Mouse (Mus musculus) embryo, embryonic 10.5 days (tissue): ENCODE data around the gene Esrp2.

ENCODE experiments used
- DNase-seq: peaks from one replicate; pipeline ENCODE4 v3.0.0-alpha.2; 2015; ENCODE audit warnings: low spot score

Gene Esrp2

DNA sequence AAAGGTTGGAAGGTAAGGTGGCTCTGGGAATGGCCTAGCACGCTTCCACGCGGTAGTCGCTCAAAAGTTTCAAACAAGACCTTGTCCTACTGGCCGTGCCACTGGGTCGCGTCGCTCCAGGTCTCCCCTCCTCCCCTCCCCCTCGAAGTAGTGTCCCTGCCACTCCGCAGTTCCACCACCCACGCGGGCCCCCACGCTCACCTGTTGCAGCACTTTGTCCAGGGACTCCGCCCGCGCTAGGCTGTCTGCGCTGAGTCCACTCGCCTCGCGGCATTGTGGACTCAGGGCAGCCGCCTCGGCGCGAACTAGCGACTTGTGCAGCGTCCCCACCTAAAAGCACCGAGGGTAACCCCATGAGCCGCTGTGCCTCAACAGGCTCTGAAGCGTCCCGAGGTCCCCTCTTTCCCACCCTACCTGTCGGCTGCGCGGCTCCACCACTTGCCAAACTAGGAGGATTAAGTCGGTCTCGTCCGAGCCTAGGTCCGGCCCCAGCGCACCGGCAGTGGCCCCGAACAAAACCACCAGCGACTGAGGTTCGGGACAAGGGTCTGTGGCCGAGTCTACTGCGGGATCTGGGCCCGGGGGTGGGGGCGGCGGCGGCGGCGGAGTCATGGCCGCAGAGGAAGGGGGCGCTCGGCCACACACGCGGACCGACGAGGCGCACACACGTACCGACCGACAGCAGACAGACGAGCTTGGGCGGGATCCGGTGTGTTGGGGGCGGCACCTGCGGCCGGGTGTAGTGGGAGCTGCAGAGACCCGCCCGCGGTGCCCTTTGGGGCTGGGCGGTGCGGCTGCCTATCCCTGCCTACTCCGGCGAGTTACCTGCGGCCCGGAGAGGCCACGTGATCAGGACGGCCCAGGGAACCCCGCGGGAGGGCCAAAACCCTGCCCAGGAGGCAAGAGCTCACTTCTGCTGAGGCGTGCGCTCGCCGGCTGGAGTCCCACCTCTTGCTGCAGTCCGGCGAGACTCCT, at the start of gene Esrp2:
Gene Esrp2 (minus strand): TSS at position 819 of the 975 bp plus-strand sequence.
- DNase-seq = peak; percentile 26

DNA sequence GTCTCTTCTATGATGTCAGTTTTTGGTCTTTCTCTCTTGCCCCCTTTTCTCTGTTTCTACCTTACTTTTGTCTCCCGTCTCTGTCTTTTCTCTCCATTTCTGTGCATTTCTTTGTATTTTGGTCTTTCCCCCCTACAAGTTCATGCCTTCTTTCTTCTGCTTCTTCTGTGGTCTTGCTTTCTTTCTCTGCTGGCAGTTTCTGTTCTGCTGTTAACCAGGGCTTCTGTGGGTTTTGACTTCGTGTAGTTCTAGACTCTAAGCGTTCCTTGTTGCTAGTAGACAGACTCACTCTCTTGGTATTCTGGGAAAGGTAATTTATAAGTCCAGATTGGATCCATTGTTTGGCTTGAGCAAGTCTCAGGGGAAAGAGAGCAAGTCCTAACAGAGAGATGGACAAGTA, 49.6 kb upstream of the Esrp2 start:
- no peak for DNase-seq

DNA sequence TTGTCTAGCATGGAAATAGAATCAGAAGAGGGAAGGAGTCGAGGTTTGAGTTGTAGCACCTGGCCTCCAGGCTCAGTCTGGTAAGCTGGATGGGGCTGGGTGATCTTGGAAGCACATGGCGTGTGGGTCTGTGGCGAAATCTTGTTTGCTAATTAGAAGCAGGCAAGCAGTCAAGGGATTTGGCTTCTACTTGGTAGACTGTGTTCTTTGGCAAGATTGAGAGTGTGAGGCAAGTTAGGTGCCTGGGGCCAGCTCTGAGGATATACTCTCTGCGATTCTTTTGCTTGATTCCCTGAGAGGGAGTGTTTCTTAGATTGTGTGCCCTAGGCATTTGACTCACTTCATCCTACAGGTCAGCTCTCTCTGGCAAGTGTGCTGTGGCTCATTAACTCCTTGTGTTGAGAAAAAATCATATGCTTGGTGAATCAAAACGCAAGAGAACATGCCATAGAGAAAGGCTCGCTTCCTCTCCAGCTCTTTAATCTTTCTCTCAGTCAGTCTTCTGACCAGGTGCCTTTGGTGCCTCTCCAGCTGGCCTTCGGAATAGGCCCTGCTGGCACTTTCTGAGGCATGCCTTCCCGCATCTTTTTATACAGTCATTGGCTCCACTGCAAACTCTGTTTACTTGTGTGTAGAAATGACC, 49.0 kb upstream of the Esrp2 start:
- no peak for DNase-seq

DNA sequence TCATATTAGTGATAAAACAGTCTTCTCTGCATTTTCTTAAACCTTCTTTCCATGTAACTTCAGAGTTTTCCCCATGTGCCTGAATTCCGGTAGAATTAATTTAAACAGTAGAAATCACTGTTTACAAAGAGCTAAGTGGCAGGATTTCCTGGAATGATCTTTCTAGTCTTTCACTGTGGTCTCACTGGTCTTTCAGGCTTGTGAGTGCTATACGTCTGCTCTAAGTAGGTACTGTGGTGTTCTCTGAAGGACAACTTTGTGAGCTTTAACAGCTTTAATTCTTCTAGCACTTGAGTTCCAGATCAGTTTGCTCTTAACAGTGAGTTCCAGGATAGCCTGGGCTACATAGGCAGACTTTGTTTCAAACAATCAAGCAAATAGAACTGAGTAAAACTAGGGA, 41.7 kb upstream of the Esrp2 start:
- no peak for DNase-seq

DNA sequence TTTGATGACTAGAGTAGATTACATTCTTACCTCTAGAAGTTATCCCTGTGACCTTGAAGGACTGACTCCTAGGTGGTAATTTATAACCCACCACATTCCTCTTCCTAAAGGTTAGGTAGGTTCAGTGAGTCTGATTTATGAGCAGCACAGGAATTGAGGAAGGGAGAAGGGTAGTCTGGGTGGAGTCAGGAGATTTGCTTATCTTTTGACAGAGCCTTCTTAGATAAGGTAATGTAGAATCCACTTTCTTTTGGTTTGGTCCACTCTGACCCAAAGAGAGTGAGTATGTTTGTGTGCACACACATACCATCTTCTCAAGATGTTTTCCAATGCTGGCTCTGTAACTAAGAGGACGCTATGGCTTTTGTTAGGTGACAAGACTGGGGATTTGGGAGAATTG, 40.8 kb upstream of the Esrp2 start:
- DNase-seq = peak; percentile 10

GRCm38 (mm10) chr8:106176891-106177290, 40.1 kb upstream of the Esrp2 start:
- peak; percentile 22 for DNase-seq

- DNase-seq = no peak
Measured at GRCm38 (mm10) chr8:106173566-106173965, 36.8 kb upstream of the Esrp2 start.

DNA sequence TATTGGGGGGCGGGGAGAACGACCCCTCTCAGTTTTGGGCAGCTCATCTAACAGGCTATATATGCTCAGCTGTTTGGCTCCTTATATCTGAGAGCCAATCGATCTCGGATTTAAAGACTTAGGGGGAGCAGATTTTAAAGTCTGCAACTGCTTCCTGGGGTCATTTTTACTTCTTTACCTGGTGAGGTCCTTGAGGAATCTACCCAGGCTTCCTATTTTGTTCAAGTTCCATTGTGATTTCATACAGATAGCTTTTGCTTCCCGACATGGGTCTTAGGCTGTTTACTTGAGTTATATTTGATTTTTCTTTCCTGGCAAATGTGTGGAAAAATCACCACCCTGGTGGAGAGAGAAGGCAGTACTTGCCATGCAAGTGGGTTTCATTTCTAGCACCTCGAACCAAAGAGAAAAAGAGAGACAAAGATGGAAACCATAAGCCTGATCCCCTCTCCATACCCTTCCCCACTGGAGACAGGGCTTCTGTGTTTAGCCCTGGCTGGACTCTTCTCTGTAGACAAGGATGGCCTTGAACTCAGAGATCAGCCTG, 33.2 kb upstream of the Esrp2 start:
- DNase-seq = peak; percentile 24

GRCm38 (mm10) chr8:106169017-106169933, 32.5 kb upstream of the Esrp2 start:
- peak; percentile 64 for DNase-seq

DNA sequence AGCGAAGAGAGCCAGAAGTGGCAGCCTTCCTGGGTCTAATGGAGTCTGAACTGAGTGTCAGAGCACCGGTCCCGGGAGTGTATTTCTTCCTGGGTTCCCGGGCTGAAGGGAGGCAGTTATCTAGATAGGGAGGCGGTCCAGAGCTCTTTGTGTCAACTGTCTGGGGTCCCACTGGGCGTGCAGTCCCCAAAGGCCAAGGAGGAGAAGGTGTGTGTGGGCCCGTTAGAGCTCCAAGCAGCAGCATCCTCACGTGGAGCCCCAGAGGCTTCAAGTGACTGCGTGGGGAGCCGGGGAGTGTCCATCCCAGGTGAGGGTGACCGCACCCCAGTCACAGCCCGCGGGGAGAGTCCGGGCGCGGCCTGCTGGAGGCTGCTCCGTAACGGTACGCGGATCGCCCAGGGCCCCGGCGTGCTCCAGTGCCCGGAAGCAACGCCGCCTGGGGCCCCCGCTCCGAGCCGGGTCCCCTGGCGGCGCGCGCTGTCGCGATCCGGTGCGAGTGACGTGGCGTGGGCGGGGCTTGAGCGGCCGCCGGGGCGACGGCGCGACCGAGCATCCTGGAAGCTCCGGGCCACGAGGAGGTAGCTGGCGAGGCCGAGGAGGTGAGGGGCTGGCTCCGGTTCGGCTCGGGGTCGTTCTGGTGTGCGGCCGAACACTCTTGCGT, 31.7 kb upstream of the Esrp2 start, which contains the start of gene Slc7a6:
Gene Slc7a6 (plus strand): TSS at position 502 of the 661 bp plus-strand sequence.
- peak; percentile 85 for DNase-seq

GRCm38 (mm10) chr8:106165460-106165859, 28.7 kb upstream of the Esrp2 start:
- DNase-seq = peak; percentile 83

DNA sequence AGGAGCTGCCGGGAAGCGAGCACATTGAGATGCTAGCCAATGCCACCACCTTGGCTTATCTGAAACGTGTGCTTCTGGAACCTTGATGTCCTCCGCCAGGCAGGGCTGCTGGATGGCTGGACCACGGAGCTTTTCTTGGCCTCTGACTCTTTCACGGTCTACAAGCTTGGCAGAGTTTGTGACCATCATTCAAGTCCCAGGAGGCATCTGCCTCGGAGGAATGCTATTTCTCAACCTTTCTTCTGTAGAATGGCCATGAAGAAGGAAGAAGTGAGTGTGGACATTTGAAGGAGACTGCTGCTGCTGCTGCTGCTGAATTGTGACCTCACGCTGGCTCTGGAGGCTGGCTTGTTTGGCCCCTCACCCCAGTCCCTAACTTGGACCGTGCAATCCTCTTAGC, 26.5 kb upstream of the Esrp2 start:
- DNase-seq = no peak

- DNase-seq = no peak
Measured at GRCm38 (mm10) chr8:106159876-106160275, 23.1 kb upstream of the Esrp2 start.

- DNase-seq = no peak
Measured at GRCm38 (mm10) chr8:106158381-106158780, 21.6 kb upstream of the Esrp2 start.

DNA sequence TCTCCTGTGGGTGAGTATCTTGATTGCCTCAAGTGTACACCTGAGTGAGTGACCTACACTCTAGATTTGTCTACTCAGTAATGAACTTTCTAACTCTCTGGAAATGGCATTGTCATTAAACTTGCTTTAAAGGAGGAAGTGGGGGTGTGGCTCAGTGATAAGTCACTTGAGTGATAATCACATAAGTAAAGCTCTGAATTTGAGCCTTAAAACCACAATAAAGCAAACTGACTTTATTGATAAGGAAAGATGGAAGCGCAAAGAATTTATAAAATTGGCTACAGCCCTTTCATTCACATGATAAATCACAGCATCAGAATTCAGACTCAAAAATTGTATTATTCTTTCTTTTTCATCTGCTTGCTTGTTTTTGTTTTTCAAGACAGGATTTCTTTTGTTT, 20.6 kb upstream of the Esrp2 start:
- no peak for DNase-seq

DNA sequence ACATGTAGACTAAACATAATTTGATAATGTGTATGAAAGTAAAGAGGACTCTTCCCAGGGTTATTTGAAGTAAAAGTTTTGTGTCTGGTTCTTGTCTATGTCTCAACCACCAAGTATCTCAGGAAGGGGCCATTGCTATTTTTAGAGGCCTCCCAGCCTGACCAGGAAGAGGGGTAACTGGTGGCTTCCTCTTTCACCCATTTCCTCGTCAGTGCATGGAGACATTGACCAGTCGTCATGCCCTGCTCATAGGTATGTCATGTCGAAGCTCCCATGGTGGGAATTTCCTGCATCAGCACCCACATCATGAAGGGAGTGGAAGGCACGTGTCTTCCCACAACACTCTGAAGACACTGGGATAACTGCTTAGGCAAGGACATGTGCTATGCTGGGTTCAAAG, 16.1 kb upstream of the Esrp2 start:
- no peak for DNase-seq

GRCm38 (mm10) chr8:106151041-106151440, 14.3 kb upstream of the Esrp2 start:
- DNase-seq = no peak

- no peak for DNase-seq
Measured at GRCm38 (mm10) chr8:106150653-106151000, 13.9 kb upstream of the Esrp2 start.

DNA sequence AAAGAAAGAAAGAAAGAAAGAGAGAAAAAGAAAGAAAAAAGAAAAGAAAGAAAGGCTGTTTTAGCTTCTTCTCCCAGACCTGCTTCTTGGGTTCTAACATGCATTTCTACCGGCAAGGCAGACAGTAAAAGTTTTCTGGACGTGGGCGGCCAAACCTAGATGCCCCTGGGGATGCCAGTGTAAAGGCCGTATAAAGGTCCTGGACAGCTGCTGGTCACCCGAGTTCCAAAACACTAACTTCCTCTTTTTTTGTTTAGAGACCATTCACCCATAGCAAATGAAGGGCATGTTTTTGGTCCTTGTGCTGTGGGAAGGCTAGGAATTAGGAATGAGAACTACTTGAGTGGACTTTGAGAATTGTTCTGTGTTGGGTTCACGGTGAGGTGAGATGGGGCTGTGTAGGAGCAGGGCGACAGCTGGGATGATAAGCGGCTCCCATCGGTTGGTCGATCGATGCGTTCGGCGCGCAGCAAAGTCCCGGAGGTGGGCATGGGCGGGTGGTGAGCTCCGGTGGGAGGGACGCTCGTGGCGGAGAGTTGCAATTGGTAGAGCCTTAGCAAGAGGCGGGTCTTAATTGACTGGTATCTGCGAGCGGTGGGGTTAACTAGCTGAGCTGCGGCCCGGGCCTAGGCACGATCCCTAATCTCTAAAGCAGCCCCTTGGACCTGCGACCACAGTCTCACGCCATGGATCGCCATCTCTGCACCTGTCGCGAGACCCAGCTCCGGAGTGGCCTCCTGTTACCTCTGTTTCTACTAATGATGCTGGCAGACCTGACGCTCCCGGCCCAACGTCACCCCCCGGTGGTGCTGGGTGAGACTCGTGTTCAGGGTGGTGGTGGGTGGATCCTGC, 13.3 kb upstream of the Esrp2 start, which contains the start of gene Pla2g15:
Gene Pla2g15 (plus strand): TSS at position 599 of the 852 bp plus-strand sequence.
- peak; percentile 95 for DNase-seq

- DNase-seq = no peak
Measured at GRCm38 (mm10) chr8:106149025-106149424, 12.3 kb upstream of the Esrp2 start.
